Mouse (Mus musculus) erythroblast, embryonic 14.5 days (primary cell): ENCODE results near the gene Hist2h4.

ENCODE experiments used
- GATA1 ChIP-seq: IDR thresholded peaks from 2 replicates; pipeline ENCODE4 v1.6.1; 2012; ENCODE audit warnings: low read length, inconsistent platforms, mixed read lengths
- TAL1 ChIP-seq: IDR thresholded peaks from 3 replicates; pipeline ENCODE4 v1.6.1; 2012; ENCODE audit warnings: low read length, inconsistent platforms, mixed read lengths

GRCm38 (mm10) chr3:96221640-96222038 is 41.5 kb downstream of the Hist2h4 start:
- TF ChIP-seq GATA1 (no peak), TAL1 (no peak)
